10 mouse cellular contexts compared by ENCODE assay signal in the genomic region with DNA sequence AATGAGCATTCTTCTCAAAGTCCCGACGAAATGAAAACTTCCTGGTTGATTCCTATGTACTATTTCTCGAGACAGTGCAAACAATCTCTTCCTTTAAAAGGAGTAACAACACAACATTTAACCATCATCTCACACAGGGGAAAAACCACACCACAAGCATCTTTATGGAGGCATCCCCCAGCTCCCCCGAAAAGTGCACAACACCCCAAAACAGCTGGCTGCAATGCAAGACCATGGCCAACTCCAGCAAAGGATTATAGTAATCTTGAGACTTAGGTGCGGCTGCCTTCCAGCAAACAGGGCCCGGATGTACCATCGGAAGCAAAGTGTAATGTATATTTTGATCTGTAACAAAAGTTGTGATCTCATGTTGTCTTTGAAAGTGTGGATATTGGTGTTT. TPM values are rescaled to one million over a fixed set of nuclear protein-coding genes. Genes with fewer than 3 reads are reported as not detected.
DNase-seq lines count a peak whose midpoint lies in the region; ATAC-seq and TF ChIP-seq lines count a peak whose summit lies in the region.
"Had no signal": no experiment of that assay in that cellular context is flagged by ENCODE, and none has a peak within 500 bp of the region (broad histone marks: within the 10 kb centered on the region; RNA-seq: fewer than 3 reads in every experiment).

No protein-coding gene starts in this region.

- no peaks in the 10 kb centered on the region for H3K9me3 ChIP-seq in kidney, embryonic 15.5 days (replicated peaks)
- H3K9me3 ChIP-seq in limb, embryonic 12.5 days = no peaks in the 10 kb centered on the region
- no peaks in the 10 kb centered on the region for H3K9me3 ChIP-seq in neural tube, embryonic 14.5 days (ENCODE audit: control insufficient read depth, low read length)

- 20% methylated on average over 7 of the region's 7 CpGs for WGBS in kidney, embryonic 15.5 days
- WGBS in kidney, adult 2 months = 71% methylated on average over 7 of the region's 7 CpGs
- WGBS in limb, embryonic 12.5 days = 3% methylated on average over 7 of the region's 7 CpGs
- 13% methylated on average over 7 of the region's 7 CpGs for WGBS in neural tube, embryonic 14.5 days

- no peak overlapping the region for H3K27ac ChIP-seq in kidney, embryonic 15.5 days
- no peak overlapping the region for H3K27ac ChIP-seq in kidney, adult 2 months (ENCODE audit: insufficient read depth, low read depth, low read length)
- peak overlapping the region; percentile 1; the same call in 1 of the 2 replicates for H3K27ac ChIP-seq in embryonic fibroblast, embryonic 13.5 days (ENCODE audit: insufficient read depth, low read length)
- peak overlapping the region; percentile 97 for H3K27ac ChIP-seq in limb, embryonic 12.5 days
- peak overlapping the region; percentile 93 for H3K27ac ChIP-seq in neural tube, embryonic 14.5 days (ENCODE audit: low read depth, low read length)

- H3K4me2 ChIP-seq in kidney, embryonic 15.5 days = peak overlapping the region; percentile 57
- H3K4me2 ChIP-seq in limb, embryonic 12.5 days = peak overlapping the region; percentile 87
- peak overlapping the region; percentile 58 for H3K4me2 ChIP-seq in neural tube, embryonic 14.5 days (ENCODE audit: low read depth, low read length)

- DNase-seq in kidney, adult 2 months = no peak
- DNase-seq in frontal cortex, postnatal 10 days (ENCODE audit: low spot score in 2 of 2) = no peak
- DNase-seq in urinary bladder, postnatal 25 days (ENCODE audit: low spot score) = no peak
- DNase-seq: lung, adult 18-20 months had no signal

- H3K27me3 ChIP-seq in kidney, embryonic 15.5 days = peaks cover 81% of the 10 kb centered on the region
- H3K27me3 ChIP-seq in kidney, adult 2 months (replicated peaks; ENCODE audit: control insufficient read depth, insufficient read depth, low read length) = no peaks in the 10 kb centered on the region; the same call in 1 of the 2 replicates
- peaks cover 25% of the 10 kb centered on the region; the same call in 1 of the 2 replicates for H3K27me3 ChIP-seq in limb, embryonic 12.5 days
- 0 out of 2 replicates have a peak, but pooled peaks cover 2% of the 10 kb centered on the region for H3K27me3 ChIP-seq in neural tube, embryonic 14.5 days (ENCODE audit: control insufficient read depth, insufficient read depth, low read length)

- no peak for ATAC-seq in kidney, embryonic 15.5 days (replicated peaks; ENCODE audit: low FRiP score)
- no peak for ATAC-seq in limb, embryonic 12.5 days (ENCODE audit: insufficient number of reproducible peaks, insufficient read depth, low FRiP score, low TSS enrichment, low read depth)
- no peak for ATAC-seq in neural tube, embryonic 14.5 days (ENCODE audit: low read depth)
- no peak for ATAC-seq in activated CD4-positive, CD25-positive, alpha-beta regulatory T cell, adult 4 months

- no peak for TF ChIP-seq CTCF in kidney, adult 2 months (conservative IDR thresholded peaks at IDR 0.05; ENCODE audit: insufficient read depth, insufficient read length, low read depth, low read length)
- no peak for TF ChIP-seq CTCF in embryonic fibroblast, embryonic 13.5 days (IDR thresholded peaks at IDR 0.05; ENCODE audit: borderline replicate concordance, insufficient read depth, low read length)

- H3K4me3 ChIP-seq in kidney, embryonic 15.5 days (replicated peaks) = peak overlapping the region; percentile 34
- H3K4me3 ChIP-seq in kidney, adult 2 months (ENCODE audit: insufficient read depth, low read depth, low read length) = no peak overlapping the region
- H3K4me3 ChIP-seq in embryonic fibroblast, embryonic 13.5 days (ENCODE audit: insufficient read depth, low read length) = peak overlapping the region; percentile 44
- peak overlapping the region; percentile 64 for H3K4me3 ChIP-seq in limb, embryonic 12.5 days (replicated peaks)
- H3K4me3 ChIP-seq in neural tube, embryonic 14.5 days (ENCODE audit: low read depth, low read length) = peak overlapping the region; percentile 51

- H3K9ac ChIP-seq in kidney, embryonic 15.5 days = no peak overlapping the region
- H3K9ac ChIP-seq in limb, embryonic 12.5 days (replicated peaks) = peak overlapping the region; percentile 93
- H3K9ac ChIP-seq in neural tube, embryonic 14.5 days (replicated peaks; ENCODE audit: low read depth, low read length) = peak overlapping the region; percentile 82

- TF ChIP-seq POLR2A in kidney, adult 2 months (IDR thresholded peaks at IDR 0.05; ENCODE audit: low read depth, low read length) = no peak
- no peak for TF ChIP-seq POLR2A in embryonic fibroblast, embryonic 13.5 days (IDR thresholded peaks at IDR 0.05; ENCODE audit: low read depth, low read length)

- peaks cover 42% of the 10 kb centered on the region for H3K4me1 ChIP-seq in kidney, embryonic 15.5 days
- no peaks in the 10 kb centered on the region for H3K4me1 ChIP-seq in kidney, adult 2 months (ENCODE audit: control insufficient read depth, insufficient read depth, low read length)
- peaks cover 2% of the 10 kb centered on the region; the same call in 1 of the 2 replicates for H3K4me1 ChIP-seq in embryonic fibroblast, embryonic 13.5 days (ENCODE audit: control insufficient read depth, insufficient read depth, low read length)
- peaks cover 31% of the 10 kb centered on the region for H3K4me1 ChIP-seq in limb, embryonic 12.5 days (replicated peaks)
- peaks cover 22% of the 10 kb centered on the region for H3K4me1 ChIP-seq in neural tube, embryonic 14.5 days (ENCODE audit: control insufficient read depth, insufficient read depth, low read length)

- no peaks in the 10 kb centered on the region for H3K36me3 ChIP-seq in kidney, embryonic 15.5 days
- no peaks in the 10 kb centered on the region for H3K36me3 ChIP-seq in kidney, adult 2 months (ENCODE audit: control insufficient read depth, insufficient read depth, low read length)
- H3K36me3 ChIP-seq in limb, embryonic 12.5 days = no peaks in the 10 kb centered on the region
- no peaks in the 10 kb centered on the region for H3K36me3 ChIP-seq in neural tube, embryonic 14.5 days (ENCODE audit: control insufficient read depth, insufficient read depth, low read length)

RNA-seq across cellular contexts. Expression of a gene that starts 1.8 kb away (rescaled TPM):
- polyA plus RNA-seq in kidney, embryonic 15.5 days (2015; fragmentation: Nextera tagmentation; extraction: Ambion mirVana) = 0.98 and 1.8 TPM in 2 replicates
- 0.05 and 0.08 TPM in 2 replicates for polyA plus RNA-seq in kidney, adult 2 months (2012; rRNA removed)
- polyA plus RNA-seq in embryonic fibroblast, embryonic 13.5 days (2011; ENCODE audit: insufficient read length, low read depth, missing spikeins) = 3.1 and 9.9 TPM in 2 replicates
- polyA plus RNA-seq in limb, embryonic 12.5 days (2016; fragmentation: Nextera tagmentation; extraction: Ambion mirVana) = 72.6 and 89.1 TPM in 2 replicates
- polyA plus RNA-seq in neural tube, embryonic 14.5 days (2014; fragmentation: Nextera tagmentation; extraction: Ambion mirVana) = 99.9 and 112 TPM in 2 replicates
- under 1 TPM in 1 of 2 experiments, not detected in 1; 0.26 TPM for polyA plus RNA-seq in activated CD4-positive, CD25-positive, alpha-beta regulatory T cell, adult 4 months (2017; shearing (Covaris generic))
- polyA plus RNA-seq: testis, adult 2 months had no signal

Comparison
In these comparisons a context has a peak if more than half of its experiments do, and no peak if none do; other contexts are left out.
1. H3K27ac ChIP-seq: peak in embryonic fibroblast, embryonic 13.5 days (single experiment), limb, embryonic 12.5 days (single experiment) and neural tube, embryonic 14.5 days (single experiment); none in kidney, embryonic 15.5 days (single experiment) and kidney, adult 2 months (single experiment).
2. Peak in every context shown above with its lines, with median percentiles within 50 percentile points of each other: H3K4me2 ChIP-seq.